Mouse (Mus musculus) gastrocnemius, postnatal 14 days (tissue): ENCODE results near the gene Lrrc66. TPM values are rescaled to one million over a fixed set of nuclear protein-coding genes. Genes with fewer than 3 reads are reported as not detected.

ENCODE experiments used
- DNase-seq: peaks from one replicate; pipeline ENCODE4 v3.0.0; 2021; ENCODE audit warnings: mixed read lengths
- intact Hi-C: fragments of 180-260 bp; cut with DNase I; formaldehyde crosslinking; loops from one replicate; pipeline ENCODE4 v1.15.1; 2025; ENCODE audit warnings: low total_unique reads
- long read RNA-seq, 2 experiments: library from polyadenylated mRNA; stranded (forward); transcript quantifications; one replicate each; pipeline ENCODE4 v2.0.0; 2021
- total RNA-seq, 2 experiments: library from RNA; stranded (reverse); gene quantifications; 2 replicates each; pipeline ENCODE4 v1.2.3; 2021

Gene Lrrc66
- total RNA-seq: not detected
- long read RNA-seq, experiment 1: 0 reads
- long read RNA-seq, experiment 2: 0 reads

DNA sequence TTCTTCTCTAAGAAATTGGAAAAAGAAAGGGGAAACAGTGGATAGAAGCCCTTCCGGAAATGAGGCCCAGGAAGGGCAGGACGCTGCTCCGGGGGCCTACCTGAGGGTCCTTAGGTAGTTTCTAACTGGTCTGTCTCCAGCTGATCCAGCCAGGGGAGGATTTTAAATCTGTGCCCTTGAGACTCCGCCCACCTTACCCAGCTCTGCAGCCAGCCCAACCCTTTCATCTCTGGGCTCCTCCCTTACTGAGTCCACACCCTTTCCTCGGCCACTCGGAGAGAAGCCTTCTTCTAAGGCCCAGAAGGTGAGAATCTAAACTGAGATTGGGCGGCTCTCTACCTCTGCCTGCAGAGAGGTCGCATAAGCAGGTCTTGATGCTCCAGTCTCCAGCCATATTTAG, at the start of gene Lrrc66:
Gene Lrrc66, minus strand, starts transcription at position 236 of the 400 bp plus-strand sequence.
- no peak for DNase-seq
- intact Hi-C loops: no loop called here

DNA sequence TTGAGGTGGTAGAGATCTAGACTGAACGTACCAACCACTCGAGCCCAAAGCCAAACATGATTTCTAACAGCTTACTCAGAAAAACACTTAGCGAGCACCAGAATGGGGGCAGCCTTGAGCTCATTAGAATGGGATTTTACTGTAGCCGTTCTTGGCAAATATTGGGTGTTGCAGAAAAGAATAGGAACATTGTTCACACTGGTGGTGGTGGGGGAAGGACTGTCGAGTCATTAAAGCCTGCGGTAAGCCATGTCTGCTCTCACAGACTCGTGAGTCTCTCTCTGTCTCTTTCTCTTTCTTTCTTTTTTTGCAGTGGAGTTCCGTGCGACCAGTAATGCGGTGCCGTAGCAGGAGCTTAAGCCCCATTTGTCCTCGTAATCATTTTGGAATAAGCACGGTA, 44.3 kb upstream of the Lrrc66 start:
- intact Hi-C loops: no loop called here

DNA sequence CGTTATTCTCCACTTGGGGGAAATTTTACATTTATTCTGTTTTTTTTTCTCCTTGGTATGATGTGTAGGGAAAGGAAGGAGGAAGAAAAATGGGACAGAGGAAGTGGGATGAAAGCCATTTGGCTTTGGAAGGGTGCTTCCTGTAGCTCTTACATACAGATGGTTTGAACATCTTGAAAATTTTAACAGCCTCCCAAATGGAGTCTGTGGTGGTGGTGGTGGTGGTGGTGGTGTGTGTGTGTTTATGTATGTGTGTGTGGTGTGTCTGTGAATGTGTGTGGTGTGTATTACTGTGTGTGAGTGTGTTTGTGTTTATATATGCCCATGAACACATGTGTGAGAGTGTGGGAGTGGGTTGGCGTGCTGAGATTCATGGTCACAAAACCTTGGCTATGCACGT, 43.3 kb upstream of the Lrrc66 start:
- intact Hi-C loops: no loop called here
- DNase-seq: no peak

More for the DNA sequence above, 44.3 kb upstream of the Lrrc66 start:
- no peak for DNase-seq

- DNase-seq: no peak
- intact Hi-C loops: no loop called here
Measured at GRCm38 (mm10) chr5:73669386-73669785, 37.1 kb upstream of the Lrrc66 start.

GRCm38 (mm10) chr5:73667877-73668276, 35.6 kb upstream of the Lrrc66 start:
- intact Hi-C loops: no loop called here

DNA sequence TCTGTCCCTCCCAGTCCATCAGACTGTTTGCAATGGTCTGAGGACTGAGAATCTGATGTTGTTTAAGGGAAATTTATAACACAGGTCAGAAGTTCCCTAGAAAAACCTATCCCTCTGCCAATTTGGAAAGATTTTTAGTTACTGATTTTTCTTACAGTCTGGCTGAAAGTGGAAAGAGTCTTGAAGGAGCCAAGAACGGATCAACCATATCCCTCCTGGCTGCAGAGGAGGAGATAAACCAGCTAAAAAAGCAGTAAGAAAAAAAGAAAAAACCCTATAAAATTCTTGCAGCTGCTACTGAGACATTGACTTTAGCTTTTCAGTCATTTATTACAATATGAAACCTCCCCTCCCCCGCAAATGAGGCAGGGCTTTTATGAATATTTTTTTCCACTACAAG, 34.4 kb upstream of the Lrrc66 start:
- intact Hi-C loops: no loop called here
- DNase-seq: no peak

More at GRCm38 (mm10) chr5:73667877-73668276, 35.6 kb upstream of the Lrrc66 start:
- no peak for DNase-seq

DNA sequence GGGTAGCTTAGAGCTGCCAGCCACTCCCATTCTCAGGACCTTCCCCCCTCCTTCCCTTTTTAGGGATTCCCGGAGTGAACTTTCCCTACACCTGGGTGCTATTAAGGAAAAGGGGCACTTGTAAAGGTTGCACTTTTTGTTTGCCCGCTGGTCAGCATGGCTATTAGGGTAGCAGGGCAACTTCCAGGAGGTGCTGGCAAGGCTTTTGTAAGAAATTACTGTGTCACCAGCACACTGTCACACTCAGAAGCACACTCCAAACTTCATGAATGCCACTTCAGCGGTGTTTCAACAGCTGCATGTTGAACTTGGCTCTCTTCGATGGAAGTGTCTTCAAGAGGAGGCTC, 19.5 kb upstream of the Lrrc66 start:
- no peak for DNase-seq
- intact Hi-C loops: no loop called here

- intact Hi-C loops: no loop called here
Measured at GRCm38 (mm10) chr5:73651061-73651854, 18.9 kb upstream of the Lrrc66 start, which contains the start of gene Spata18. TSS of gene Spata18 (plus strand) at chr5:73651379.

DNA sequence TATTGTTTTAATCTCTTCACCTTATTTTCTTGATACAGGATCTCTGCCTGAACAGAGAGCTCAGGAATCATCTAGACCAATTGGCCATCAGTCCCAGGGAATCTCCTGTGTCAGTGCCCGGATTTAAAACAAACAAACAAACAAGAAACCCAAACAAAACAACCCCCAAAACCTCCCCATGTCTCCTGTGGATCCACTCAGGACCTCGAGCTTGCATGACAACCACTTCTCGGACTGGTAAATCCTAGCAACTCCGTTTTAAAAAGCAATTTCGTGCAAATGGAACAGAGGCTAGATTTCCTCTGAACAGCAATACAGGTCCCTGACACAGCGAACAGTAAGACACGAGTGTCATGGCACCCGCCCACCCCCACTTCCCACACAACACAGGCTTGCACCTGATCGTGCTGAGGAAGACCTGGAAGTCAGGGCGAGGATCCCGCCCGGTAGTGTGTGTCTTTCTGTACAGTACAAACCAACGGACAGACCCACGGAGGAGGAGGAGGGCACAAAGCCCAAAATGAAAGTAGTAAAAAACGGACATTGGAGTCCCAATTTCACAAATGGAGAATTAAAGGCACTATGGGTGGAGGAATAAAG, 18.1 kb upstream of the Lrrc66 start:
- DNase-seq: no peak
- intact Hi-C loops: no loop called here

More at GRCm38 (mm10) chr5:73651061-73651854, 18.9 kb upstream of the Lrrc66 start, which contains the start of gene Spata18:
- peak; percentile 32 for DNase-seq

GRCm38 (mm10) chr5:73647261-73647900, 15.1 kb upstream of the Lrrc66 start, which contains the start of gene Sgcb:
TSS of gene Sgcb (minus strand) at chr5:73647790.
- peak; percentile 88 for DNase-seq
- intact Hi-C loops: no loop called here

DNA sequence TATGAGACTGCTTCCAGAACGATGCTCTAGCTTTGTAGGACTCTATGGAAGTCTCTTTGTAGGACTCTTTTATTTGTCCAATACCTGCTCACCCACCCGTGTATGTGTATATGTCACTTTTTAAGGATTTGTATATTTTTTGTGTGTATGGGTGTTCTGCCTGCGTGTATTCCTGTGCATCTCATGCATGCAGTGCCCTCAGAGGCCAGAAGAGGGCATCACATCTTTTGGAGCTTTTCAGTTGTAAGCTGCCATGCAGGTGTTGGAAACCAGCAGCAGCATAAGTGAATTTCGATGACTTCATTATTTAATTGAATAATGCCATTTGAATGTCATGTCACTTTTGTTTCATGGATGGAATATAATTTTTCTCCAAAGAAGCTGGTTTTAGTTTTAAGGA, 9.8 kb upstream of the Lrrc66 start:
- DNase-seq: no peak
- intact Hi-C loops: no loop called here

GRCm38 (mm10) chr5:73641058-73641457, 8.7 kb upstream of the Lrrc66 start:
- intact Hi-C loops: no loop called here
- DNase-seq: no peak

- no peak for DNase-seq
- intact Hi-C loops: loop anchor here (2.0 kb wide), 1 partner anchor 99 kb away; no protein-coding TSS in a partner anchor
Measured at GRCm38 (mm10) chr5:73637337-73638107, 5.2 kb upstream of the Lrrc66 start.

DNA sequence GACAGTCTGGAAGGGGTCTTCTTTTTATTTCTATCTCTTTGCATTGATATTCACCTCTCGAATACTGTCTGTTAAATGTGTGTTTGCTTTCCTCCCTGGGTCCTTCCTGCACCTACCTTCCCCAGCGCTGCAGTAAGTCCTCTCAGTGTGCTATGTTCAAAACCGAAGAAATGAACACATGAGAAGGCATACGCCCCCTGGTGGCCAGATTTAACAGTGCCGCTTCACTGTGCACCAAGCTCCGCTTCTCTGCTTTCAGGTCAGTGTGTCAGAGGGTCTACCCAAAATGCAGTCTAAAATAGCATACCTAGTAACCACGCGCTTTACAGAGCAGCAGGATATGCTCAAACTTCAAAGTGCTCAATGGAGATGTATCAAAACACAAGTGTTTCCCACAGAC, 815 bp upstream of the Lrrc66 start:
- peak; percentile 66 for DNase-seq
- intact Hi-C loops: no loop called here

GRCm38 (mm10) chr5:73631001-73631558, 1.2 kb downstream of the Lrrc66 start:
- intact Hi-C loops: no loop called here
- DNase-seq: no peak

DNA sequence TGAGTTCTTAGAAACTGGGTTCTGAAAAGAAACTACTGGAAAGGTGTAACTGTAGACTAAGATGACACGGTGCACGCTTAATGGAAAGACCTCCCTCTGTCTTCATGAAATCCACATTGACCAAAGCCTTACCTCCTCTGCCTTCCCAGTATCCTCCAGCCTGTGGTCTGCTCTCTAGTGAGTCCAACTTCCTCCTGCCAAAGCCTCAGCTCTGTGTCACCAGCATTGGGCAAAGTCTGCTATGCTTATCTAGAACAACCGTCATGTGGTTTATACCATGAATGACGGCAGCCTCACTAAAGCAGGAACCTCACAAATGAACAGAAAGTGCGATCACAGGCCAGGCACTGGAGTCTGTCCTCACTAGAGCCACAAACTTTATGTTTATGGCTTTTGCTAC, 2.2 kb downstream of the Lrrc66 start:
- intact Hi-C loops: no loop called here

GRCm38 (mm10) chr5:73627991-73628390, 4.3 kb downstream of the Lrrc66 start:
- intact Hi-C loops: no loop called here

More for the DNA sequence above, 2.2 kb downstream of the Lrrc66 start:
- no peak for DNase-seq

DNA sequence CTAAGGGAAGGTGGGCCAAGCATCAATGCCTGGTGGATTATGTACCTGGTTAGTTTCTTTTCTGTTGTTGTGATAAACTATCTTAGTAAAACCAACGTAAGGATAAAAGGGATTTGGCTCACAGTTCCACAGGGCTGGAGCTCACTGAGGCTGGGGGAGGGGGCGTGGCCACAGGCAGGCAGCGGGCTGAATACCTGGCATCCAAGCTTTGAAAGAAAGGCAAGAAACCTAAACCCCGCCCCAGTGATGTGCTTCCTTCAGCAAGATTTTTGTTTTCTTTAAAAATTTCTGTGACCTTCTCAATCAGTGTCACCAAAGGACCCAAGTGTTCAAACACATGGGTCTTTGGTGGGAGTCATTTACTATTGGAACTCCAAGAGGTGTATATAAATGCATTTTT, 4.8 kb downstream of the Lrrc66 start:
- no peak for DNase-seq
- intact Hi-C loops: no loop called here

More at GRCm38 (mm10) chr5:73627991-73628390, 4.3 kb downstream of the Lrrc66 start:
- no peak for DNase-seq

DNA sequence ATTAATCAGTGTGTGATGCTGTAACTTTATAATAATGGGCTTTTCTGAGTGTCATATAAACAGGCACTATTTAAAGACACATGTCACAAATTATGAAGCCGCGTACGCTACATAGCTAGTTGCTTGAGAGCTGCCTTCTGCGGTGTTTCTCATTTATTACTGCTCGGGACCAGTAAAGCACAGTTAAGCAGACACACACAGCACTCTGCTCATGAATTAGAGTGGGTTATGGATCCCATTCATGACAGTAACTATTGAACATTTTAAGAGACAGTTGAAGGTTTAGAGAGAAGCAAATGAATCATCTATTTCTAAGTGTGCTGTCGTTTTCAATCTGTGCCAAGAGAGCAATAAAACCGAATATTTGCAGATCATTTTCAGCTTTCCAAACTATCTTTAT, 5.5 kb downstream of the Lrrc66 start:
- intact Hi-C loops: no loop called here
- DNase-seq: no peak
